Mouse (Mus musculus) hindbrain, embryonic 10.5 days (tissue): ENCODE data around the gene Olfr1301. TPM values are rescaled to one million over a fixed set of nuclear protein-coding genes. Genes with fewer than 3 reads are reported as not detected.

Experiments
- DNase-seq: peaks from one replicate; pipeline ENCODE4 v3.0.0-alpha.2; 2017; ENCODE audit warnings: low spot score
- H3K27ac ChIP-seq: fragments of 300-500 bp; sonication (generic); 2 replicates; pipeline ENCODE4 v1.5.1; 2016; ENCODE audit warnings: mild to moderate bottlenecking, moderate library complexity
- H3K27me3 ChIP-seq: fragments of 300-500 bp; sonication (generic); 2 replicates; pipeline ENCODE4 v1.6.1; 2016; ENCODE audit warnings: mild to moderate bottlenecking; ENCODE audit not compliant: poor library complexity, insufficient read depth, severe bottlenecking
- H3K36me3 ChIP-seq: fragments of 300-500 bp; sonication (generic); 2 replicates; pipeline ENCODE4 v1.6.1; 2016; ENCODE audit warnings: mild to moderate bottlenecking, moderate library complexity
- H3K4me1 ChIP-seq: fragments of 300-500 bp; sonication (generic); replicated peaks from 2 replicates; pipeline ENCODE4 v1.6.1; 2016; ENCODE audit warnings: mild to moderate bottlenecking
- H3K4me3 ChIP-seq: fragments of 300-500 bp; sonication (generic); 2 replicates; pipeline ENCODE4 v1.5.1; 2016; ENCODE audit warnings: mild to moderate bottlenecking, moderate library complexity
- H3K9me3 ChIP-seq: fragments of 300-500 bp; sonication (generic); 2 replicates; pipeline ENCODE4 v1.6.1; 2016; ENCODE audit warnings: mild to moderate bottlenecking, moderate library complexity
- WGBS: fragments of 180-500 bp; shearing (Covaris S2); methylation state at CpG from one replicate; pipeline ENCODE4 v1.1.7; 2016; 5-methylcytosine and 5-hydroxymethylcytosine counted together
- polyA plus RNA-seq: library from polyadenylated mRNA; unstranded; fragments of >200 nt; fragmentation: Nextera tagmentation; extraction: Ambion mirVana; gene quantifications from 2 replicates; pipeline ENCODE4 v1.2.1, GENCODE M21; 2016

Olfr1301 gene
- not detected in 2 replicates for polyA plus RNA-seq

- 87% methylated on average over 3 of the region's 3 CpGs for WGBS
- no peak within 1 kb of the TSS for H3K27ac ChIP-seq
- no peaks in the 10 kb centered on the region for H3K27me3 ChIP-seq
- H3K4me1 ChIP-seq: no peaks in the 10 kb centered on the region
- H3K4me3 ChIP-seq: no peak within 1 kb of the TSS
- H3K9me3 ChIP-seq: no peaks in the 10 kb centered on the region
- DNase-seq: no peak
- no peaks in the 10 kb centered on the region for H3K36me3 ChIP-seq
Measured at GRCm38 (mm10) chr2:111750706-111751105, at the start of gene Olfr1301. TSS of gene Olfr1301 (plus strand) at chr2:111751006.

- no peak for DNase-seq
- H3K4me1 ChIP-seq: no peaks in the 10 kb centered on the region
- no peak overlapping the region for H3K27ac ChIP-seq
- no peak overlapping the region for H3K4me3 ChIP-seq
- H3K27me3 ChIP-seq: no peaks in the 10 kb centered on the region
- H3K36me3 ChIP-seq: no peaks in the 10 kb centered on the region
- no peaks in the 10 kb centered on the region for H3K9me3 ChIP-seq
Measured at GRCm38 (mm10) chr2:111726739-111727138, 24.1 kb upstream of the Olfr1301 start.

- Histone ChIP-seq H3K4me1 (no peaks in the 10 kb centered on the region), H3K36me3 (no peaks in the 10 kb centered on the region), H3K9me3 (no peaks in the 10 kb centered on the region), H3K4me3 (no peak within 1 kb of the TSS), H3K27ac (no peak within 1 kb of the TSS), H3K27me3 (no peaks in the 10 kb centered on the region)
- DNase-seq: no peak
- WGBS: 76% methylated on average over 2 of the region's 2 CpGs
Measured at GRCm38 (mm10) chr2:111777129-111777528, 26.3 kb downstream of the Olfr1301 start, which contains the start of gene Olfr1302. TSS of gene Olfr1302 (plus strand) at chr2:111777429.

Other genes starting within 250 kb of the Olfr1301 start
- gene Olfr1293-ps, start 225.8 kb upstream of the Olfr1301 start, polyA plus RNA-seq: not detected in 2 replicates
- not detected in 2 replicates for gene Olfr1294, start 210.7 kb upstream of the Olfr1301 start, polyA plus RNA-seq
- not detected in 2 replicates for gene Olfr1295, start 181.3 kb upstream of the Olfr1301 start, polyA plus RNA-seq
- not detected in 2 replicates for gene Olfr1297, start 124.5 kb upstream of the Olfr1301 start, polyA plus RNA-seq
- not detected in 2 replicates for gene Olfr1298, start 101.8 kb upstream of the Olfr1301 start, polyA plus RNA-seq
- gene Olfr1299, start 89.6 kb upstream of the Olfr1301 start, polyA plus RNA-seq: not detected in 2 replicates
- not detected in 2 replicates for gene Olfr1302, start 26.4 kb downstream of the Olfr1301 start, polyA plus RNA-seq
- not detected in 2 replicates for gene Olfr1303, start 69.3 kb downstream of the Olfr1301 start, polyA plus RNA-seq
- gene Olfr1305, start 126.1 kb downstream of the Olfr1301 start, polyA plus RNA-seq: not detected in 2 replicates
- not detected in 2 replicates for gene Olfr1306, start 165.3 kb downstream of the Olfr1301 start, polyA plus RNA-seq
- not detected in 2 replicates for gene Olfr1307, start 198.4 kb downstream of the Olfr1301 start, polyA plus RNA-seq
- gene Olfr1308, start 213.9 kb downstream of the Olfr1301 start, polyA plus RNA-seq: not detected in 2 replicates
- gene Olfr1309, start 239.3 kb downstream of the Olfr1301 start, polyA plus RNA-seq: not detected in 2 replicates